Comparison of ENCODE assay signal across 9 mouse cellular contexts in the genomic region with DNA sequence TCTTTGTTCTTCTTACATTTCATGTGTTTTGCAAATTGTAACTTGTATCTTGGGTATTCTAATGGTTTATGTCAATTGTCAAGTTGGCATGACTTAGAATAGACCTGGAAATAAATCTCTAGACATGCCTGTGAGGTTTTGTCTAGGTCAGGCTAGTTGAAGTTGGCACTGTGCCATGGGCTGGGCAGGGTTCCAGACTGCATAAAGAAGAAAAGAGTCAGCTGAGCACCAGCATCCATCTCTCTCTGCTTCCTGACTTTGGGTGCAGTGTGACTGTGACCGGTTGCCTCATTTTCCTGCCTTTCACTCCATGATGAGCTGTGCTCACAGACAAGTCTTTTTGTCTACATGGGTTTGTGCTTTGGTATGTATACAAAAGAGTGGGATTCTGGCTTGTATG.
A peak's percentile ranks its signal among the peaks of the same experiment; 100 is the strongest.
DNase-seq lines count a peak whose midpoint lies in the region; ATAC-seq and TF ChIP-seq lines count a peak whose summit lies in the region.
"Had no signal": no experiment of that assay in that cellular context is flagged by ENCODE, and none has a peak within 500 bp of the region (broad histone marks: within the 10 kb centered on the region; RNA-seq: fewer than 3 reads in every experiment).

No protein-coding gene starts in this region.

- TF ChIP-seq CTCF in lung, embryonic 14.5 days (IDR thresholded peaks at IDR 0.05; ENCODE audit: low read depth), result no peak
- no peak for TF ChIP-seq CTCF in liver, postnatal 0 days (IDR thresholded peaks at IDR 0.05; ENCODE audit: low read depth)

- no peak overlapping the region for H3K9ac ChIP-seq in lung, embryonic 14.5 days
- H3K9ac ChIP-seq in liver, postnatal 0 days (replicated peaks), result no peak overlapping the region

- peak; percentile 62 for ATAC-seq in lung, embryonic 14.5 days (ENCODE audit: insufficient read depth)
- ATAC-seq in liver, postnatal 0 days, result no peak

- no peak overlapping the region for H3K27ac ChIP-seq in lung, embryonic 14.5 days (ENCODE audit: low read depth)
- no peak overlapping the region for H3K27ac ChIP-seq in liver, postnatal 0 days (ENCODE audit: low read depth)

- peak; percentile 35 to 67 for DNase-seq in cerebellum, postnatal 25 days
- no peak for DNase-seq in cerebellum, adult 9-11 months
- DNase-seq in lung, embryonic 14.5 days, result peak; percentile 86
- DNase-seq in lung, postnatal 25 days (ENCODE audit: low spot score), result no peak
- DNase-seq in adipocyte (ENCODE audit: low spot score), result peak; percentile 22
- peak; percentile 73 to 79 for DNase-seq in kidney, postnatal 36 days
- DNase-seq in liver, postnatal 0 days, result no peak
- DNase-seq in spleen, postnatal 14 days (ENCODE audit: low spot score in 2 of 2), result no peak

- H3K4me2 ChIP-seq in lung, embryonic 14.5 days, result no peak overlapping the region
- no peak overlapping the region for H3K4me2 ChIP-seq in liver, postnatal 0 days (ENCODE audit: low read depth, low read length)

- H3K27me3 ChIP-seq in lung, embryonic 14.5 days (ENCODE audit: insufficient read depth, low read length), result no peaks in the 10 kb centered on the region
- H3K27me3 ChIP-seq in liver, postnatal 0 days (ENCODE audit: insufficient read depth, low read length), result no peaks in the 10 kb centered on the region
- H3K27me3 ChIP-seq: CH12.LX had no signal

- no peaks in the 10 kb centered on the region for H3K36me3 ChIP-seq in lung, embryonic 14.5 days (ENCODE audit: insufficient read depth)
- no peaks in the 10 kb centered on the region for H3K36me3 ChIP-seq in liver, postnatal 0 days (replicated peaks; ENCODE audit: insufficient read depth, low read length)

- no peak for TF ChIP-seq EP300 in liver, postnatal 0 days (IDR thresholded peaks at IDR 0.05; ENCODE audit: low read depth)

- no peaks in the 10 kb centered on the region for H3K9me3 ChIP-seq in lung, embryonic 14.5 days (ENCODE audit: low read depth, low read length)
- H3K9me3 ChIP-seq in liver, postnatal 0 days (ENCODE audit: low read length), result no peaks in the 10 kb centered on the region

- 18% methylated on average over 1 of the region's 1 CpGs for WGBS in lung, embryonic 14.5 days
- WGBS in liver, postnatal 0 days (ENCODE audit: insufficient replicate concordance), result 70% methylated on average over 1 of the region's 1 CpGs

- no peak overlapping the region for H3K4me3 ChIP-seq in lung, embryonic 14.5 days (ENCODE audit: low read depth, low read length)
- no peak overlapping the region for H3K4me3 ChIP-seq in liver, postnatal 0 days (ENCODE audit: low read depth, low read length)

- H3K4me1 ChIP-seq in lung, embryonic 14.5 days (ENCODE audit: insufficient read depth), result no peaks in the 10 kb centered on the region
- H3K4me1 ChIP-seq in liver, postnatal 0 days (ENCODE audit: insufficient read depth), result no peaks in the 10 kb centered on the region

Comparison
In these comparisons a context has a peak if more than half of its experiments do, and no peak if none do; other contexts are left out.
1. DNase-seq: peak in cerebellum, postnatal 25 days (2 of 2), lung, embryonic 14.5 days (single experiment), adipocyte (single experiment) and kidney, postnatal 36 days (2 of 2); none in cerebellum, adult 9-11 months (single experiment), lung, postnatal 25 days (single experiment), liver, postnatal 0 days (single experiment) and spleen, postnatal 14 days (0 of 2).